Mouse (Mus musculus) hindbrain, postnatal 0 days (tissue): ENCODE measurements around the gene Maats1. TPM values are rescaled to one million over a fixed set of nuclear protein-coding genes. Genes with fewer than 3 reads are reported as not detected.

Experiments
- ATAC-seq: fragments of 200-750 bp; cut with Nextera tagmentation; 2 replicates; pipeline ENCODE4 v1.8.0; 2017; ENCODE audit warnings: mild to moderate bottlenecking, moderate TSS enrichment, moderate library complexity
- DNase-seq: peaks from one replicate; pipeline ENCODE4 v3.0.0-alpha.2; 2015; ENCODE audit warnings: low spot score
- H3K27ac ChIP-seq: fragments of 300-500 bp; sonication (generic); 2 replicates; pipeline ENCODE4 v1.5.1; 2014; ENCODE audit warnings: mild to moderate bottlenecking
- H3K27me3 ChIP-seq: fragments of 300-500 bp; sonication (generic); 2 replicates; pipeline ENCODE4 v1.6.1; 2014; ENCODE audit warnings: low read length, mixed read lengths; ENCODE audit not compliant: insufficient read depth
- H3K36me3 ChIP-seq: fragments of 300-500 bp; sonication (generic); 2 replicates; pipeline ENCODE4 v1.6.1; 2014; ENCODE audit warnings: low read length, mixed read lengths; ENCODE audit not compliant: insufficient read depth
- H3K4me1 ChIP-seq: fragments of 300-500 bp; sonication (generic); 2 replicates; pipeline ENCODE4 v1.6.1; 2014; ENCODE audit warnings: antibody characterized with exemption, low read length, mixed read lengths; ENCODE audit not compliant: insufficient read depth
- H3K4me2 ChIP-seq: fragments of 300-500 bp; sonication (generic); 2 replicates; pipeline ENCODE4 v1.6.1; 2014; ENCODE audit warnings: low read depth, mild to moderate bottlenecking, low read length, moderate library complexity, mixed read lengths
- H3K4me3 ChIP-seq: fragments of 300-500 bp; sonication (generic); 2 replicates; pipeline ENCODE4 v1.5.1; 2014; ENCODE audit warnings: low read length
- H3K9ac ChIP-seq: fragments of 300-500 bp; sonication (generic); replicated peaks from 2 replicates; pipeline ENCODE4 v1.6.1; 2014; ENCODE audit warnings: mild to moderate bottlenecking, low read length, moderate library complexity, mixed read lengths
- H3K9me3 ChIP-seq: fragments of 300-500 bp; sonication (generic); 2 replicates; pipeline ENCODE4 v1.6.1; 2016; ENCODE audit warnings: low read length, mixed read lengths
- CTCF ChIP-seq: IDR thresholded peaks from 2 replicates; pipeline ENCODE4 v1.5.1; 2016; ENCODE audit warnings: antibody characterized with exemption, control low read depth, low read depth
- WGBS: fragments of 180-500 bp; shearing (Covaris S2); extraction: QIAGEN DNeasy Blood & Tissue Kit; methylation state at CpG from one replicate; pipeline ENCODE4 v1.1.7; 2014; 5-methylcytosine and 5-hydroxymethylcytosine counted together
- polyA plus RNA-seq: library from polyadenylated mRNA; unstranded; fragments of >200 nt; fragmentation: Nextera tagmentation; extraction: Ambion mirVana; gene quantifications from 2 replicates; pipeline ENCODE4 v1.2.1, GENCODE M21; 2015
- total RNA-seq: library from RNA; depleted of rRNA; stranded (reverse); fragments of >200 nt; gene quantifications from 2 replicates; pipeline ENCODE4 v1.2.3, GENCODE M21; 2014

Maats1 gene
- total and polyA plus RNA-seq, 2 experiments from 2014 or later: 0.86 to 1.4 TPM

GRCm38 (mm10) chr16:38334431-38334830 lies 7.5 kb downstream of the Maats1 start:
- Histone ChIP-seq H3K4me3 (no peak overlapping the region), H3K27ac (no peak overlapping the region), H3K4me1 (no peaks in the 10 kb centered on the region), H3K36me3 (no peaks in the 10 kb centered on the region), H3K4me2 (no peak overlapping the region), H3K27me3 (no peaks in the 10 kb centered on the region), H3K9ac (no peak overlapping the region), H3K9me3 (no peaks in the 10 kb centered on the region)
- ATAC-seq: no peak
- no peak for TF ChIP-seq CTCF
- 51% methylated on average over 6 of the region's 6 CpGs for WGBS
- no peak for DNase-seq

- H3K4me2 ChIP-seq: no peak overlapping the region
- no peaks in the 10 kb centered on the region for H3K9me3 ChIP-seq
- ATAC-seq: no peak
- 93% methylated on average over 3 of the region's 3 CpGs for WGBS
- H3K9ac ChIP-seq: no peak overlapping the region
- H3K27me3 ChIP-seq: no peaks in the 10 kb centered on the region
- H3K36me3 ChIP-seq: no peaks in the 10 kb centered on the region
- H3K4me1 ChIP-seq: no peaks in the 10 kb centered on the region
- DNase-seq: no peak
- peak; percentile 26; the same call in 1 of the 2 replicates for TF ChIP-seq CTCF
- H3K4me3 ChIP-seq: no peak overlapping the region
- no peak overlapping the region for H3K27ac ChIP-seq
Observed at GRCm38 (mm10) chr16:38329340-38329739, 12.6 kb downstream of the Maats1 start.

GRCm38 (mm10) chr16:38326778-38327397 lies 15.1 kb downstream of the Maats1 start:
- H3K27ac ChIP-seq: no peak overlapping the region
- no peaks in the 10 kb centered on the region for H3K9me3 ChIP-seq
- H3K4me3 ChIP-seq: no peak overlapping the region
- no peak for DNase-seq
- H3K36me3 ChIP-seq: no peaks in the 10 kb centered on the region
- H3K4me1 ChIP-seq: no peaks in the 10 kb centered on the region
- no peak overlapping the region for H3K9ac ChIP-seq
- no peak overlapping the region for H3K4me2 ChIP-seq
- TF ChIP-seq CTCF: no peak
- 77% methylated on average over 11 of the region's 11 CpGs for WGBS
- no peak for ATAC-seq
- no peaks in the 10 kb centered on the region for H3K27me3 ChIP-seq

DNA sequence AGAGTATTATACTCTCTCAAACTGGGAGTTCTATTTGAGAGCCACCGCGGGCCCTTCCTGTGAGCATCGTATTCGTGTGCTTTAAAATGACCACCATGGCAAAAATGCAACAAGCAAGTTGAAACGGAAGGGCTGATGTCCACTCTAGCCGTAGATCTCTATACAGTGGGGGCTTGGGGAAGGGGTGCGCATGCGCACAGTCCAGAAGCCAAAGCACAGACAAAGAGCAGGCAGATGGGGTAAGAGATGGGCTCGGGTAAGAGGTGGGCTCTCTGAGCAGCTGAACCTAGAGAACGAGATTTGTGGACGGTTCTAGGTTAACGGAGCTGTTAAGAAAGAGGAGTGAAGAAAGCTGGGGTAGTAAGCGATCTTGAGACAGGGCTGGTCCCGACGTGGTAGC lies 17.6 kb downstream of the Maats1 start:
- Histone ChIP-seq H3K4me2 (no peak overlapping the region), H3K27me3 (no peaks in the 10 kb centered on the region), H3K9ac (no peak overlapping the region), H3K9me3 (no peaks in the 10 kb centered on the region), H3K36me3 (no peaks in the 10 kb centered on the region), H3K4me3 (no peak overlapping the region), H3K27ac (no peak overlapping the region), H3K4me1 (no peaks in the 10 kb centered on the region)
- no peak for ATAC-seq
- no peak for DNase-seq
- WGBS: 94% methylated on average over 15 of the region's 15 CpGs
- TF ChIP-seq CTCF: no peak

DNA sequence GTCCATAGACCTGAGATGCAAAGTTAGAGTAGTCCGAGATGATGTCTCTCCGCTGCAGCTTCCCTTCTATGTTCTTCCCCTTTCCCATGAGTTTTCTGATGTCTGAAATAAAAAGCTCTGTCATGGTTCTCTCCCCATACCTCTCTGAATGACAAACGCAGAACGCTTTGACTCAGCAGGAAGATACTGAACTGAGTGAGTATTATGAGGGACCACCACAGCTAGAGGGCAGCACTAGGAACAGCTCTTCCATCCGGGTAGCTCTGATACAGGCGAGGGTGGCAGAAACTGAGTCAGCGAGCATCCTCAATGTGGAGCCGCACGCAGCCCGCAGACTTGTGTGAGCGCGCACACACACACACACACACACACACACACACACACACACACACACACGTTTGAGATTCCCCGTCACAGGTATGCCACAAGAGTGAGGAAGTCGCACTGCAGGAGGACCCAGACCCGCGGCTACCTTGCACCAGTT lies 20.4 kb downstream of the Maats1 start:
- WGBS: 35% methylated on average over 17 of the region's 17 CpGs
- no peaks in the 10 kb centered on the region for H3K4me1 ChIP-seq
- no peak overlapping the region for H3K9ac ChIP-seq
- H3K36me3 ChIP-seq: no peaks in the 10 kb centered on the region
- H3K27me3 ChIP-seq: no peaks in the 10 kb centered on the region
- no peaks in the 10 kb centered on the region for H3K9me3 ChIP-seq
- ATAC-seq: peak; percentile 90
- H3K4me2 ChIP-seq: peak overlapping the region; percentile 51
- peak; percentile 79 for TF ChIP-seq CTCF
- no peak overlapping the region for H3K4me3 ChIP-seq
- no peak overlapping the region for H3K27ac ChIP-seq
- DNase-seq: peak; percentile 85

DNA sequence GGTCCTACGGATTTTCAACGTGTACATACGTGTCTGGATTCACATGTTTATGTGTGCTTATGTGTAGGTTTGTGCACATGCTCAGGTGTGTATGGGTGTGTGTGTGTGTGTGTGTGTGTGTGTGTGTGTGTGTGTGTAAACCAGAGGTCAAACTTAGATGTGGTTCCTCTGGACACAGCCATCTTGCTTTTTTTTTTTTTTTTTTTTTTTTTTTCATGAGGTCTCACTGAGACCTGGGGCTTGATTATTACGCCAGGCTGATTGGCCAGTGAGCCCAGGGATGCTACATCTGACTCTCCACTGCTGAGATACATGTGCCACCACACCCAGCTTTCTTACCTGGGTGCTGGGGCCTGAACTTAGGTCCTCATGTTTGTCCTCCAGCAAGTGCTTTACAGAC lies 22.9 kb downstream of the Maats1 start:
- H3K4me3 ChIP-seq: no peak overlapping the region
- no peak overlapping the region for H3K27ac ChIP-seq
- no peaks in the 10 kb centered on the region for H3K36me3 ChIP-seq
- no peak for TF ChIP-seq CTCF
- no peak for DNase-seq
- no peak overlapping the region for H3K9ac ChIP-seq
- no peaks in the 10 kb centered on the region for H3K4me1 ChIP-seq
- WGBS: 92% methylated on average over 4 of the region's 4 CpGs
- no peak overlapping the region for H3K4me2 ChIP-seq
- H3K9me3 ChIP-seq: no peaks in the 10 kb centered on the region
- no peaks in the 10 kb centered on the region for H3K27me3 ChIP-seq
- ATAC-seq: no peak

GRCm38 (mm10) chr16:38318492-38318891 lies 23.5 kb downstream of the Maats1 start:
- 76% methylated on average over 9 of the region's 9 CpGs for WGBS
- no peak for ATAC-seq
- Histone ChIP-seq H3K27me3 (no peaks in the 10 kb centered on the region), H3K4me1 (no peaks in the 10 kb centered on the region), H3K27ac (no peak overlapping the region), H3K36me3 (no peaks in the 10 kb centered on the region), H3K9ac (no peak overlapping the region), H3K4me2 (no peak overlapping the region), H3K9me3 (no peaks in the 10 kb centered on the region), H3K4me3 (no peak overlapping the region)
- TF ChIP-seq CTCF: no peak
- DNase-seq: no peak
